Mouse (Mus musculus): ENCODE data around the gene Pgbd5. TPM values are rescaled to one million over a fixed set of nuclear protein-coding genes. Genes with fewer than 3 reads are reported as not detected.
A peak's percentile ranks its signal among the peaks of the same experiment; 100 is the strongest.

Gene Pgbd5
- total and polyA plus RNA-seq, 3 experiments = 0.43 to 0.98 (median 0.55) TPM

DNA sequence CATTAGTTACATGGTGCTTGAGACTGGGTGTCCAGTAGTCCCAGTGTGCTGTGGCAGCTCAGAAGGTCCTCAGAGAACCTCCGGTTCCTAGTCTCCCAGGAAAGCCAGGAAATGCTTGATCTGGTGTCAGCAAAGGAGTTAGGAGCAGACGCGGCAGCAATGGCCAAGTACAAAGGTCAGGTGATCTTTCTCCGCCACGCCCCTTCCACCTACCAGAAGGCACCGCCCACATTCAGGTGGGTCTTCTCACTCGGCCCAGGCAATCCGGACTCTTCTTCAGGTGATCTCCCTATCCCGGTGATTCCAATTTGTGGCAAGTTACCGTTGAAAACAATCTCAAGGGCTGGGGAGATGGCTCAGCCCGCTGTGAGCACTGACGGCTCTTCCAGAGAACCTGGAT, 20.2 kb upstream of the Pgbd5 start:
- Histone ChIP-seq H3K27ac (no peak overlapping the region), H3K36me3 (ENCODE audit: control insufficient read depth, insufficient read depth, low read length) (no peaks in the 10 kb centered on the region), H3K4me3 (no peak overlapping the region), H3K27me3 (ENCODE audit: control insufficient read depth, insufficient read depth, low read length) (no peaks in the 10 kb centered on the region), H3K79me2 (replicated peaks; ENCODE audit: control insufficient read depth, insufficient read depth, low read length) (no peaks in the 10 kb centered on the region), H3K4me1 (ENCODE audit: control insufficient read depth, insufficient read depth, low read length) (no peaks in the 10 kb centered on the region), H3K9ac (ENCODE audit: low read depth, low read length) (no peak overlapping the region)
- TF ChIP-seq EP300 (IDR thresholded peaks at IDR 0.05; ENCODE audit: insufficient read depth, low read depth, low read length) (no peak), POLR2A (IDR thresholded peaks at IDR 0.05; ENCODE audit: insufficient read depth, low read depth, low read length) (no peak), CTCF (IDR thresholded peaks at IDR 0.05) (no peak)
- DNase-seq = no peak
- intact Hi-C loops (cut with DNase I) = no loop called here
- 36% methylated on average over 12 of the region's 12 CpGs for WGBS

DNA sequence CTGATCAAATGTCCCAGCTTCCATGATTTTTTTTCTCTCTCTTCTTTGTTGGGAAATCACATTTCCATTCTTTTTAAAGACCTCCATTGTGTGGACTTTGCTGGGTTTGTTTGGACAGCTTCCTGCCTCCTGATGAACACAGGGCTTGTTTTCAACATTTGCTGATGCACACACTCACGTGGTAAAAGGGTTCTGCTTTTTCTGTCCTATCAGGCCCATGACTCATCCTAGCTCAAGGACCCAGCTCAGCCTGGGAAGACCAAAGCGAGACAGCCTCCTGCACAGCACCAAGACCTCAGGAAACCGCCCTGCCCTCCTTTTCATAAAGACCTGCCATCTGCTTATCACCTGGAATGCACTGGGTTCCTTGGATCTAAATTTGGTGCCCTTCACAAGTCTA, 15.9 kb upstream of the Pgbd5 start:
- 10% methylated on average over 3 of the region's 3 CpGs for WGBS
- Histone ChIP-seq H3K36me3 (ENCODE audit: control insufficient read depth, insufficient read depth, low read length) (no peaks in the 10 kb centered on the region), H3K27me3 (ENCODE audit: control insufficient read depth, insufficient read depth, low read length) (no peaks in the 10 kb centered on the region; the same call in 1 of the 2 replicates), H3K79me2 (replicated peaks; ENCODE audit: control insufficient read depth, insufficient read depth, low read length) (no peaks in the 10 kb centered on the region), H3K27ac (no peak overlapping the region), H3K4me3 (no peak overlapping the region), H3K4me1 (ENCODE audit: control insufficient read depth, insufficient read depth, low read length) (no peaks in the 10 kb centered on the region), H3K9ac (ENCODE audit: low read depth, low read length) (no peak overlapping the region)
- intact Hi-C loops (cut with DNase I) = no loop called here
- TF ChIP-seq EP300 (IDR thresholded peaks at IDR 0.05; ENCODE audit: insufficient read depth, low read depth, low read length) (no peak), POLR2A (IDR thresholded peaks at IDR 0.05; ENCODE audit: insufficient read depth, low read depth, low read length) (no peak), CTCF (IDR thresholded peaks at IDR 0.05) (no peak)
- DNase-seq = no peak

DNA sequence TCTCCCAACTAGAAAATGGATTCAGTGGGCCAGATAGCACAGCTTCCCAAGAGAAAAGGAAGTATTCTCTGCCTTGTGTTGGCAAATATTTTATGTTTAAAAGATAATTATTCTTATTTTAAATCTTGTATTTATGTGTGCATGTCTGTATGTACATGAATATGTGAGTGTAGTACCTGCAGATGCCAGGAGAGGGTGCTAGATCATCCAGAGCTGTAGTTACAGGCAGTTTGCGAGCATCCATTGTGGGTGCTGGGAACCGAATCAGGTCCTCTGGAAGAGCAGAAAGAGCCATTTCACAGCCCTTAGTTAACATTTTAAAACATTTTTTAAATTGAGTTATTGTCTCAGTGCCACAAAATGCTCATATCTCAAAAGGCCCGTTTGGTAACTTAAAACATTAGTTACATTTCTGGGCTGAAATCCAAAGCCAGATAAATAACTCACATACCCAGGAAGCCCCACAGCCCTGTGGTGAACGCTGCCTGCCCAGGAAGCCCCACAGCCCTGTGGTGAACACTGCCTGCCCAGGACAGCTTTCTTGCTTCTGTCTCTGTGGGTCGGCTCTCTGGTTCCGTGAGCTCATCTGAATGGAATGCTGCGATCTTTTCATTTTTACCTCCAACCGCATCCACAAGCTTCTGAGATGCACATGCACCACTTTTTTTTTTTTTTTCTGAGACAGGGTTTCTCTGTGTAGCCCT, 10.9 kb upstream of the Pgbd5 start:
- Histone ChIP-seq H3K27me3 (ENCODE audit: control insufficient read depth, insufficient read depth, low read length) (no peaks in the 10 kb centered on the region; the same call in 1 of the 2 replicates), H3K4me1 (ENCODE audit: control insufficient read depth, insufficient read depth, low read length) (no peaks in the 10 kb centered on the region; the same call in 1 of the 2 replicates), H3K79me2 (replicated peaks; ENCODE audit: control insufficient read depth, insufficient read depth, low read length) (no peaks in the 10 kb centered on the region), H3K9ac (ENCODE audit: low read depth, low read length) (no peak overlapping the region), H3K4me3 (no peak overlapping the region), H3K36me3 (ENCODE audit: control insufficient read depth, insufficient read depth, low read length) (no peaks in the 10 kb centered on the region), H3K27ac (no peak overlapping the region)
- no peak for TF ChIP-seq EP300 (IDR thresholded peaks at IDR 0.05; ENCODE audit: insufficient read depth, low read depth, low read length)
- TF ChIP-seq CTCF (IDR thresholded peaks at IDR 0.05) = peak; percentile 30
- no peak for TF ChIP-seq POLR2A (IDR thresholded peaks at IDR 0.05; ENCODE audit: insufficient read depth, low read depth, low read length)
- DNase-seq = no peak
- 74% methylated on average over 8 of the region's 8 CpGs for WGBS
- intact Hi-C loops (cut with DNase I) = no loop called here

DNA sequence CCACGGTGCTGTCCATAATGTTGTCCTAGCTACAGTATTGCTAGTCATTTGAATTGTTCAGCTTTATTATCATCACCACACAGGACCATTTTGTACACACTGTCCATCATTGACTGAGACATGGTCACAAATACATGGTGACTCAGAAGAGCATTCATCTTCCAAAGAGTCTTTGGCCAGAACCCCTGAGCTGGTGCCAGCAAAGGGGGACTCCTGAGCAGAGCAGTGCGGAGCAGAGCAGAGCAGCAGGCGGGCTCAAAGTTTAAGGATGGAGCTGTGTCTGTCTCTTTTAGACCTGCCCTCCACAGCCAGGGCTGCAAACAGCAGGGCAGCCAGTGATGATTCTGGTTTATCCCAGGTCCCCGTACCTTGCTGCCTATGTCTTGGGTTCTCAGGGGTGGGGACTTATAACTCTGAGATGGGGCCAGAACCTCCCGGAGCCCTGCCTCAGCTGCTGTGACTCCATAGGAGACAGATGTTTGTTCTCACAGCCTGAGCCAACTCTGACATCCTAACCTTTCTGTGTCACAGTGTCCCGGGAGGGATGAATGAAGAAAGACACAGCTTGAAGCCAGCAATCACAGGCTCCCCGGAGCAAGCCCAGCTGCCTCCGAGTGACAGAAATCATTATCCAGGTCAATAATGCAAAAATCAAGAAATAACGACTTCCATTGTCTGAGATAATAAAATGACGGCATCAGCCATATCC, 9.7 kb upstream of the Pgbd5 start:
- H3K4me1 ChIP-seq (ENCODE audit: control insufficient read depth, insufficient read depth, low read length) = no peaks in the 10 kb centered on the region; the same call in 1 of the 2 replicates
- DNase-seq = peak; percentile 23 to 39
- no peak overlapping the region for H3K9ac ChIP-seq (ENCODE audit: low read depth, low read length)
- TF ChIP-seq CTCF (IDR thresholded peaks at IDR 0.05) (no peak), POLR2A (IDR thresholded peaks at IDR 0.05; ENCODE audit: insufficient read depth, low read depth, low read length) (no peak), EP300 (IDR thresholded peaks at IDR 0.05; ENCODE audit: insufficient read depth, low read depth, low read length) (0 out of 2 replicates have a peak, but pooled peaks have one; percentile 27)
- H3K27ac ChIP-seq = no peak overlapping the region
- H3K36me3 ChIP-seq (ENCODE audit: control insufficient read depth, insufficient read depth, low read length) = no peaks in the 10 kb centered on the region
- no peaks in the 10 kb centered on the region; the same call in 1 of the 2 replicates for H3K27me3 ChIP-seq (ENCODE audit: control insufficient read depth, insufficient read depth, low read length)
- no peaks in the 10 kb centered on the region for H3K79me2 ChIP-seq (replicated peaks; ENCODE audit: control insufficient read depth, insufficient read depth, low read length)
- WGBS = 50% methylated on average over 10 of the region's 10 CpGs
- intact Hi-C loops (cut with DNase I) = no loop called here
- no peak overlapping the region for H3K4me3 ChIP-seq

DNA sequence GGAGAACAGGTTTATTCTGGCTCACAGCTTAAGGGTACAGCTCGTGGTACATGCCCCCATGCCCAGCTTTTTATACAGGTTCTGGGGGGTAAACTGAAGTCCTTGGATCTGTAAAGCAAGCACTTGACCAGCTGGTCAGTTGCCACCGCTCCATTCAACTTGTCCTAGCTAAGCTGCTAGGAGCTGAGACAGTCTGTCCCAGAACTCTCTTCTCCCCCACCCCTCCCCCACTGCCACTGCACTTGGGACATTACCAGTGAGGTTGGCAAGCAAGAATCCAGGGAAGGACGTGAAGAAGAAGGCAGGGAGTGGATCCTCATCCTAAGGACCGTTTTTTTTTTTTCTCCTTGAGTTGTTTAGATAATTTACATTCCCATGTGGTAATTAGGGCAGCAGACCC, 2.7 kb downstream of the Pgbd5 start:
- WGBS = 13% methylated on average over 4 of the region's 4 CpGs
- intact Hi-C loops (cut with DNase I) = no loop called here
- DNase-seq = no peak

More for the DNA sequence above, 2.7 kb downstream of the Pgbd5 start:
- H3K4me1 ChIP-seq (ENCODE audit: control insufficient read depth, insufficient read depth, low read length) = no peaks in the 10 kb centered on the region; the same call in 1 of the 2 replicates
- H3K27ac ChIP-seq = no peak overlapping the region
- H3K27me3 ChIP-seq (ENCODE audit: control insufficient read depth, insufficient read depth, low read length) = peaks cover 2% of the 10 kb centered on the region; the same call in 1 of the 2 replicates
- H3K4me3 ChIP-seq = no peak overlapping the region
- TF ChIP-seq EP300 (IDR thresholded peaks at IDR 0.05; ENCODE audit: insufficient read depth, low read depth, low read length) (no peak), POLR2A (IDR thresholded peaks at IDR 0.05; ENCODE audit: insufficient read depth, low read depth, low read length) (no peak), CTCF (IDR thresholded peaks at IDR 0.05) (no peak)
- H3K9ac ChIP-seq (ENCODE audit: low read depth, low read length) = no peak overlapping the region
- H3K36me3 ChIP-seq (ENCODE audit: control insufficient read depth, insufficient read depth, low read length) = no peaks in the 10 kb centered on the region
- H3K79me2 ChIP-seq (replicated peaks; ENCODE audit: control insufficient read depth, insufficient read depth, low read length) = no peaks in the 10 kb centered on the region
